Mouse (Mus musculus): Measurements from ENCODE around the gene Il22ra2.

Il22ra2 gene

GRCm38 (mm10) chr10:19621408-19622048, at the start of gene Il22ra2:
Il22ra2 (plus strand) TSS chr10:19621998.
- DNase-seq = no peak

GRCm38 (mm10) chr10:19577571-19577970, 44.2 kb upstream of the Il22ra2 start:
- DNase-seq = no peak

DNA sequence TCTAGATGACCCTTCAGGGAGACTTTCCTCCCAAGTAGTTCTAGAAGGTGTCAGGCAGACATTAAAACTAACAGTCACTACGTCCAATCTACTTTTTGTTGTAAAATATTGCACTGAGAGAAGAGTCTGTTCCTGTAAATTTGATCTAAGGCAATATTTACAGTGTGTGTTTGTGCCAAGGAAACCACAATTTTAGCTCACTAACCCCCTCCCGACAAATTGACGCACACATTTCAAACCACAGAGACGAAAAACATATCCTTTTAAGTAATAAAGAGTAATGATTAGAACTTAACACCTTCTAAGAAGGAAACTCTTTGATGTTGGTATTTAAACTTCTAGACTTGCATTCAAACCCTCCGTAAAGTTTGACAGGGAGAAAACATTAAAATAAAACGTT, 43.8 kb upstream of the Il22ra2 start:
- DNase-seq = no peak

GRCm38 (mm10) chr10:19578409-19578986, 43.3 kb upstream of the Il22ra2 start:
- DNase-seq = no peak

- no peak for DNase-seq
Measured at GRCm38 (mm10) chr10:19580660-19581059, 41.1 kb upstream of the Il22ra2 start.

DNA sequence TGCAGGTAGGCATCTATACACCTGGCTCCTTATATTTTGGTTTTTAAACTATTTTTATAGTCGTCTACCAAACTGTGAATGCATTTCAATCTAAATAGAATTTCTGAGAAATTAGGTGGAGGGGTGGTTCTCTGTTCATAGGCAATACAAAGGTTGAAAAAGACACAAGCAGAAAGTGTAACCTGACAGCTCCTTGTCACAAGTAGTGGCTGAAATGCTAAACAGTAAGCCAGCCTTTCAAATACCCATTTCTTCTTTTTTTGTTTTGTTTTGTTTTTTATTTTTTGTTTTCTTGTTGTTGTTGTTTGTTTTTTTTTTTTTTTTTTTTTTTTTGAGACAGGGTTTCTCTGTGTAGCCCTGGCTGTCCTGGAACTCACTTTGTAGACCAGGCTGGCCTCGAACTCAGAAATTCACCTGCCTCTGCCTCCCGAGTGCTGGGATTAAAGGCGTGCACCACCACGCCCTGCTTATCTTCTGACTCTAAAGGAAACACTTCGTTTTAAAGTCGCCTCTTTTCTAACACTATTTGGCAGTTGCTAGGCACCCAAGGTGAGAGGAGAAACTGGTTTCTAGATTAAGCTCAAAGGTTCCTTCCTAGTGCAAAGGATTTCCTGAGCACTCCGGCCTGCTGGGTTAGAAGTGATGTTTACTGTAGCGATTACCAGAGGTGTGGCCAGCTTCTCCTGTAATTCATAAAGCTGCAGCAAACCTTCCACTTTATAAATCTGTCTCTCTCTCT, 39.8 kb upstream of the Il22ra2 start:
- DNase-seq = no peak

- no peak for DNase-seq
Measured at GRCm38 (mm10) chr10:19582806-19583430, 38.9 kb upstream of the Il22ra2 start.

DNA sequence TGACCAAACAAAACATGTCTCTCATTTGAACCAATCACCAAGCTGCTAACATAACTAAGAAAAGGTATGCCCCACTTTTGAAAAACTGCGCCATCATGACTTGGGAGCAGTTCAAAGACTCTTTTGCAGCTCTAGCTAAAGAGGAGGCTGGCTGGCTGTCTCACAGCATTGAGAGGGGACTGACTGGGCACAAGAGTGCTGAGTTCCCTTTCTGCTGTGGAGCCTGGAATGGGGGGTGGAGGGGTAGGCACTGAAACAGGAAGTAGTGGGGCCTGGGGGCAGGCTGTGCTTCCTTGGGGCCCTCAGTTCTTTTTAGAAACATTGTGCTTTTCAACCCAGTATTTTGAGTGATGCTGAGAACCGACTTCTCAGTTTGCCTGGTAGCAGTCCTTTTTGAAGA, 37.7 kb upstream of the Il22ra2 start:
- peak; percentile 57 for DNase-seq

GRCm38 (mm10) chr10:19584846-19585245, 37.0 kb upstream of the Il22ra2 start:
- no peak for DNase-seq

- DNase-seq = no peak
Measured at GRCm38 (mm10) chr10:19585860-19586259, 35.9 kb upstream of the Il22ra2 start.

DNA sequence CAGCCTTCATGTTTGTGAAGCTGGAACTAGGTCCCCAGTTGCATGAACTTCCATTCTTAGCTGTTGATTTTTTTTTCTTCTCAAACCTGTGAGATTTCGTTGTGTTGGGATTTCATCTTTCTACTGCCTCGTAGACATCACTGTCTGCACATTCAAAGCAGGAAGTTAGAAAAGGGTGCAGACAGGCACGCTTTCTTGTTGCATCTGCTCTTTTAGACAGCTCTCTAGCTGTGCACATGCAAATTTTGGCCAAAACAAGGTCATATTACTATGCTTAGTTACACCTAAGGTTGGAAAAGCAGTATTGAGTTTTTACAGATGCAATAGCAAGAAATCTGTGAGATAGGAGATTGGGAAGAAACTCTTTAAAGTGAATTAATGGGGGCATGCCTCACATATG, 34.5 kb upstream of the Il22ra2 start:
- DNase-seq = no peak

- DNase-seq = no peak
Measured at GRCm38 (mm10) chr10:19589626-19590025, 32.2 kb upstream of the Il22ra2 start.

- DNase-seq = no peak
Measured at GRCm38 (mm10) chr10:19591286-19591640, 30.5 kb upstream of the Il22ra2 start.

DNA sequence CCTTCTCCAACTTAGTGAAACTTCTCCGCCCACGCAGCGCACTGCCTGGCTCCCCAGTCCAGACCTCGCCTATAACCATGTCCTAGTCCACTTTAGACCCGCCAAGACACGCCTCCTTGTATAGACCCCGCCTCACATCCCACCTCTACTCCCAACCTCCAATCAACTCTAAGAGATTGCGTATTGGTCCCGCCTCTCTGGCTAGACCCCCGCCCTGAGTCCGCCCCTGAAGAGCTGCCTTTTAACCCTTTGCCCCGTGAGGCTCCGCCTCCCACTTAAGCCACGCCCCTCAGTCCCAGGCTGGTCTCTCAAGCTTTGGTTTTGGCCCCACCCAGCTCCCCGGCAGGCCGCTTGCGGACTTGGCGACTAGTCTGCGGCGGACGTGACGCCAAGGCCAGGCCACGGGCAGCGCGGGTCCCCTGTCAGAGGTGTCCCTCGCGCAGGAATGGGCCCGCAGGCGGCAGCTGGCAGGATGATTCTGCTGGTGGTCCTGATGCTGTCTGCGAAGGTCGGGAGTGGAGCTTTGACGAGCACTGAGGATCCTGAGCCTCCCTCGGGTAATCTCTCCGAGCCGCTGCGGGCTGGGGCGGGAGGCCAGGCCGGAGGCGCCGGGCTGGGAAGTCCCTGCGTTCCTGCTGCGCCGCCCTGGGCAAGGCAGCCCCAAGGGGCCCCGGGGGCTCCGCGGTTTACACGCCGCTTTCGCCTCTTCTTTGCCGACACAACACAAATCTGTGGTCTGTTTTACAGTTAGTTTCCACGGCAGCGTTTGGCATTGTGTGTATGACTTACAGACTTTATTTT, 30.0 kb upstream of the Il22ra2 start, which contains the start of gene Ifngr1:
Ifngr1 (plus strand) TSS at position 309 of the 801 bp plus-strand sequence.
- peak; percentile 99 for DNase-seq

- DNase-seq = no peak
Measured at GRCm38 (mm10) chr10:19592556-19592955, 29.2 kb upstream of the Il22ra2 start.

GRCm38 (mm10) chr10:19593296-19593695, 28.5 kb upstream of the Il22ra2 start:
- no peak for DNase-seq

DNA sequence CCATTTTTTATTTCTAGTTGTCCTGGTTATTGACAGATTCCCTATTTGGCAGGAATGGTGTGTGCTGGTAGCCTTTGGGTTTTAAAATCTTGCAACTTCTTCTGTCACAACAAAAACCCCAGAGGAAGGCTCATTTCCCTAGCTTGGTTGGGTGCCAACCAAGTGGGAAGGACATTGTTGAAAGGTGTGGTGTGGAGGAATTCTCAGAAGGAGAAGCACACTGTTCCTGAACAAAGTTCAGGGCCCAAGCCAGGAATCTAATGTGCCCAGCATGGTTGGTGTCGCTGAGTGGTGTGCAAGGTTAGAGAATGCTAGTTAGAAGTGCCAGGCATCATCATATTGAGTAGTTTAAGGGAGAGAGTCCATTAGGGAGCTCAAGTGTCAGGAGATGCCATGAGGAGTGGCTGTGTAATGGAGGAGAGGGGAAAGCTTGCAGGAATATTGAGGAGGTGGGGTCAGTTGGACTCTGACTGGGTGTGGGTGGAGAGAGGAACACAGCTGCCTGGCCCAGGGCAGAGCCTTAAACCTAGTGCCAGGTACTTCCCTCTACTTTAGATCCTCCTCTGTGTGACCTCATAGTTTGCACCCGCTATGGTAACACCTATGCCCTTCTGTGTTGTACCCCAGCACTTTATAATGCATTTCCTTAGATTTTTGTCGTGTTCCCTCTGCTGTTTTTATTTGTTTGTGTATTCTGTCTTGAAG, 27.4 kb upstream of the Il22ra2 start:
- DNase-seq = no peak

GRCm38 (mm10) chr10:19596866-19597265, 24.9 kb upstream of the Il22ra2 start:
- no peak for DNase-seq

DNA sequence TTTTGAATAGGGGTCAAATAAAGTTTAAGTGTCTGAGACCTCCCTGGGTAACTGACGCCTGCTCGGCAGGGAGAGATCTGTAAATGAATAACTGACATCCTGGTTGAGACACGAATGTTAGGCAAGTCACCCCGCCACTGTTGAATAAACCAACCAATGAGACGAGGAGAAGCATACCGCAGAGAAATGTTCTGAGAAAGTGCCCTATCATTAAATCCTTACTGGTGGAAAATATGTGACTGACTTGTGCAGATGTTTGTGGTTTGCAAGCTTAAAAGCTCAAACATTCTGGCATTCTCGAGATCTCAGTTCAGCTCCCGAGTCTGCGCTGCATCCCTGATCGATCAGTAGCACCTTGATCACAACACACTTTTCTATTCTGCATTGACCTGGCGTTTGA, 23.7 kb upstream of the Il22ra2 start:
- DNase-seq = no peak

GRCm38 (mm10) chr10:19599331-19600092, 22.3 kb upstream of the Il22ra2 start:
- DNase-seq = no peak

DNA sequence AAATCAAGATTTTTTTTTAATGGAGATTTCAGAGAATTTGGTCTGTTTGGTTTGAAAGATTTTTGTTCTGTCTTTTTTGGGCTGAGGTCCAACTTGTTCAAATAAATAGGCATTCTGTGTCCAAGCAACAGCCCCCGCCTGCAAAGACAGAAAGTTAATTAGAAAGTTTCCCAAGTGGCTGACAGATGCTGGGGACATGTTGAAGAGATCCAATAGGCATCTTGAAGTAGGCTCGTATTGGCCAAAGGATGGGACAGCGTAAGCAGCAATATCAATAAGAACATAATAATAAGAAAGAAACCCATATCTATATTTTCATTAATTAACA, 21.7 kb upstream of the Il22ra2 start:
- DNase-seq = no peak

- DNase-seq = peak; percentile 60
Measured at GRCm38 (mm10) chr10:19601502-19601901, 20.3 kb upstream of the Il22ra2 start.
